Mouse (Mus musculus) mature B cell (primary cell): ENCODE measurements around the gene Mid2.
"Not testable (repeated sequence)": the region's sequence is repeated elsewhere in the genome, so short reads cannot be mapped to it uniquely, and the experiment has no call there.

ENCODE experiments used
- in situ Hi-C: fragments of 300-500 bp; cut with MboI; formaldehyde crosslinking; loops from 2 replicates; pipeline ENCODE4 v1.14.3; 2019

Gene Mid2

GRCm38 (mm10) chrX:140664479-140665241 is at the start of gene Mid2:
Mid2 (plus strand) TSS chrX:140664599.
- in situ Hi-C loops = no loop called here

GRCm38 (mm10) chrX:140624875-140625594 is 39.4 kb upstream of the Mid2 start:
- in situ Hi-C loops = no loop called here

- in situ Hi-C loops = no loop called here
Measured at GRCm38 (mm10) chrX:140638028-140638427, 26.4 kb upstream of the Mid2 start.

- in situ Hi-C loops = no loop called here
Measured at GRCm38 (mm10) chrX:140639592-140639991, 24.8 kb upstream of the Mid2 start.

- in situ Hi-C loops = no loop called here
Measured at GRCm38 (mm10) chrX:140660731-140661130, 3.7 kb upstream of the Mid2 start.

GRCm38 (mm10) chrX:140663516-140663915 is 883 bp upstream of the Mid2 start:
- in situ Hi-C loops = no loop called here

GRCm38 (mm10) chrX:140665242-140665810 is 927 bp downstream of the Mid2 start:
- in situ Hi-C loops = no loop called here

- in situ Hi-C loops = no loop called here
Measured at GRCm38 (mm10) chrX:140675444-140675843, 11.0 kb downstream of the Mid2 start.

- in situ Hi-C loops = no loop called here
Measured at GRCm38 (mm10) chrX:140688335-140688734, 23.9 kb downstream of the Mid2 start.

- in situ Hi-C loops = not testable (repeated sequence)
Measured at GRCm38 (mm10) chrX:140697872-140698463, 33.6 kb downstream of the Mid2 start.

- in situ Hi-C loops = loop anchor here (25.0 kb wide), 1 partner anchor 216 kb away; no protein-coding TSS in a partner anchor
Measured at GRCm38 (mm10) chrX:140703224-140703623, 38.8 kb downstream of the Mid2 start.

- in situ Hi-C loops = loop anchor here (25.0 kb wide), 1 partner anchor 219 kb away; no protein-coding TSS in a partner anchor
Measured at GRCm38 (mm10) chrX:140706077-140706476, 41.7 kb downstream of the Mid2 start.

- in situ Hi-C loops = loop anchor here (25.0 kb wide), 1 partner anchor 235 kb away; no protein-coding TSS in a partner anchor
Measured at GRCm38 (mm10) chrX:140722400-140722799, 58.0 kb downstream of the Mid2 start.

GRCm38 (mm10) chrX:140738986-140739385 is 74.6 kb downstream of the Mid2 start:
- in situ Hi-C loops = no loop called here

- in situ Hi-C loops = no loop called here
Measured at GRCm38 (mm10) chrX:140743213-140743612, 78.8 kb downstream of the Mid2 start.

- in situ Hi-C loops = no loop called here
Measured at GRCm38 (mm10) chrX:140769794-140770193, 105.4 kb downstream of the Mid2 start.

- in situ Hi-C loops = no loop called here
Measured at GRCm38 (mm10) chrX:140805340-140805739, 140.9 kb downstream of the Mid2 start.

- in situ Hi-C loops = no loop called here
Measured at GRCm38 (mm10) chrX:140813312-140814006, 149.1 kb downstream of the Mid2 start, which contains the start of gene Tex13b. Tex13b (minus strand) TSS chrX:140813433.
